Mouse (Mus musculus) liver, adult 2 months (tissue): ENCODE data around the gene 9630041A04Rik.

Experiments
- CTCF ChIP-seq: fragments of 200-500 bp; IDR thresholded peaks from 2 replicates; pipeline ENCODE4 v1.5.1; 2011; ENCODE audit warnings: low read depth, low read length, control low read depth
- POLR2A ChIP-seq: fragments of 200-500 bp; IDR thresholded peaks from 2 replicates; pipeline ENCODE4 v1.6.1; 2011; ENCODE audit warnings: low read length, control low read depth; ENCODE audit not compliant: insufficient read depth; ENCODE audit errors: extremely low read depth

DNA sequence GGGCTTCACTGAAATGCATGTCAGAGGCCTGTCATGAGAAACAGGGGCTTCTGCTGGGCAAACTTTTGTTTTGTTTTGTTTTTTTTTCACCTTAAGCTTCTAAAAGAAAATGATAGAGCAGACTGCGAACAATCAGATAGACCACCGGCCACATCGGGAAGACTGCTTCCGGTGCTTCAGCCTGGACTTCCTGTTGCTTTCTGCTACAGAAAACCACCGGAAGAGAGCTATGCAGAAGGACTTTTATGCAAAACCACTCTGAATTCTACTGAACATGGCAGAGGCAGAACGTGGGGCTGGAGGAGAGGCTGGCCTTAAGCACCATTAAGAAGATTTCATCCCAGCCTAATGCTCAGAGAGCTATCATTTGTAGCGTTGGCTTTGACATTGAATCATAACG, 110.7 kb downstream of the 9630041A04Rik start:
- TF ChIP-seq CTCF (no peak), POLR2A (no peak)
